Mouse (Mus musculus) heart, embryonic 10.5 days (tissue): Measurements from ENCODE around the gene Dync2li1. TPM values are rescaled to one million over a fixed set of nuclear protein-coding genes. Genes with fewer than 3 reads are reported as not detected.
A peak's percentile ranks its signal among the peaks of the same experiment; 100 is the strongest.

Source experiments
- DNase-seq: peaks from one replicate; pipeline ENCODE4 v3.0.0-alpha.2; 2017; ENCODE audit warnings: low spot score
- H3K27ac ChIP-seq: fragments of 300-500 bp; sonication (generic); 2 replicates; pipeline ENCODE4 v1.5.1; 2016; ENCODE audit warnings: mild to moderate bottlenecking
- H3K27me3 ChIP-seq: fragments of 300-500 bp; sonication (generic); 2 replicates; pipeline ENCODE4 v1.6.1; 2016; ENCODE audit warnings: mild to moderate bottlenecking; ENCODE audit not compliant: poor library complexity, insufficient read depth, severe bottlenecking
- H3K36me3 ChIP-seq: fragments of 300-500 bp; sonication (generic); 2 replicates; pipeline ENCODE4 v1.6.1; 2016; ENCODE audit warnings: mild to moderate bottlenecking, moderate library complexity
- H3K4me1 ChIP-seq: fragments of 300-500 bp; sonication (generic); 2 replicates; pipeline ENCODE4 v1.6.1; 2016; ENCODE audit warnings: mild to moderate bottlenecking
- H3K4me3 ChIP-seq: fragments of 300-500 bp; sonication (generic); 2 replicates; pipeline ENCODE4 v1.5.1; 2016; ENCODE audit warnings: mild to moderate bottlenecking, moderate library complexity
- H3K9me3 ChIP-seq: fragments of 300-500 bp; sonication (generic); 2 replicates; pipeline ENCODE4 v1.6.1; 2016; ENCODE audit warnings: mild to moderate bottlenecking, moderate library complexity
- WGBS: fragments of 180-500 bp; shearing (Covaris S2); methylation state at CpG from one replicate; pipeline ENCODE4 v1.1.7; 2016; 5-methylcytosine and 5-hydroxymethylcytosine counted together
- polyA plus RNA-seq: library from polyadenylated mRNA; unstranded; fragments of >200 nt; fragmentation: Nextera tagmentation; extraction: Ambion mirVana; gene quantifications from 2 replicates; pipeline ENCODE4 v1.2.1, GENCODE M21; 2016

Dync2li1 gene
- polyA plus RNA-seq, 1 experiment from 2014 or later: 17.2 TPM

- no peaks in the 10 kb centered on the region for H3K9me3 ChIP-seq
- H3K36me3 ChIP-seq: no peaks in the 10 kb centered on the region
- WGBS: 77% methylated on average over 19 of the region's 19 CpGs
- DNase-seq: no peak
- H3K4me3 ChIP-seq: no peak overlapping the region
- no peaks in the 10 kb centered on the region for H3K27me3 ChIP-seq
- H3K4me1 ChIP-seq: peaks cover 10% of the 10 kb centered on the region; the same call in 1 of the 2 replicates
- H3K27ac ChIP-seq: no peak overlapping the region
These were observed 30.5 kb downstream of the Dync2li1 start for GRCm38 (mm10) chr17:84656653-84657421.

- H3K36me3 ChIP-seq: no peaks in the 10 kb centered on the region
These were observed 31.1 kb downstream of the Dync2li1 start for GRCm38 (mm10) chr17:84657422-84657732.

DNA sequence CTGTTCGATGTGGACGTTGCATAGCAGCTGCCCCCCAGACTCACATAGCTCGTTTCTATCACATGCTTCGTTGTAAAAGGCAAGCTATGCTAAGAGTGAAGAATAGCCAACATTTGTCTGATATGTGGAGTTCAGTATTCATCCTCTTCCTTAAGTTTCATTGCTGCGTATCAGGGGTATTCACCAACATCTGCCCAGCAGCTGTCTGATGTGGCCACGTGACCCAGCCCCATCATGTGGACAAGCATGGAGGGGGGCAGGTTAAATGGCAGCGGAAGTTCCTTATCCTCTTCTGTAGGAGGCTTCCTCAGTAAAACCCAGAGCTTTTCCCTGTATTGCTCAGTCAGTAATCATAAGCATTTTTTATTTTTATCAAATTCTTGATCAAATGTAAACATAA is 31.5 kb downstream of the Dync2li1 start:
- no peak for DNase-seq
- no peak overlapping the region for H3K27ac ChIP-seq
- H3K9me3 ChIP-seq: no peaks in the 10 kb centered on the region
- peaks cover 10% of the 10 kb centered on the region; the same call in 1 of the 2 replicates for H3K4me1 ChIP-seq
- WGBS: 76% methylated on average over 7 of the region's 7 CpGs
- no peaks in the 10 kb centered on the region for H3K36me3 ChIP-seq
- no peak overlapping the region for H3K4me3 ChIP-seq
- no peaks in the 10 kb centered on the region for H3K27me3 ChIP-seq

More at GRCm38 (mm10) chr17:84657422-84657732, 31.1 kb downstream of the Dync2li1 start:
- H3K9me3 ChIP-seq: no peaks in the 10 kb centered on the region
- no peak for DNase-seq
- H3K27ac ChIP-seq: no peak overlapping the region
- H3K4me1 ChIP-seq: peaks cover 10% of the 10 kb centered on the region; the same call in 1 of the 2 replicates
- H3K4me3 ChIP-seq: no peak overlapping the region
- WGBS: 86% methylated on average over 3 of the region's 3 CpGs
- H3K27me3 ChIP-seq: no peaks in the 10 kb centered on the region

GRCm38 (mm10) chr17:84658195-84658594 is 31.9 kb downstream of the Dync2li1 start:
- DNase-seq: no peak
- H3K36me3 ChIP-seq: no peaks in the 10 kb centered on the region
- H3K4me3 ChIP-seq: no peak overlapping the region
- no peaks in the 10 kb centered on the region for H3K9me3 ChIP-seq
- peaks cover 10% of the 10 kb centered on the region; the same call in 1 of the 2 replicates for H3K4me1 ChIP-seq
- 44% methylated on average over 5 of the region's 5 CpGs for WGBS
- H3K27ac ChIP-seq: no peak overlapping the region
- no peaks in the 10 kb centered on the region for H3K27me3 ChIP-seq

GRCm38 (mm10) chr17:84658951-84659350 is 32.7 kb downstream of the Dync2li1 start:
- no peak overlapping the region for H3K27ac ChIP-seq
- no peaks in the 10 kb centered on the region for H3K36me3 ChIP-seq
- 79% methylated on average over 8 of the region's 8 CpGs for WGBS

GRCm38 (mm10) chr17:84665053-84665452 is 38.8 kb downstream of the Dync2li1 start:
- DNase-seq: no peak
- Histone ChIP-seq H3K27me3 (peaks cover 4% of the 10 kb centered on the region; the same call in 1 of the 2 replicates), H3K27ac (no peak overlapping the region), H3K4me3 (no peak overlapping the region), H3K9me3 (no peaks in the 10 kb centered on the region), H3K36me3 (no peaks in the 10 kb centered on the region), H3K4me1 (peaks cover 19% of the 10 kb centered on the region)
- WGBS: 45% methylated on average over 10 of the region's 10 CpGs

More at GRCm38 (mm10) chr17:84658951-84659350, 32.7 kb downstream of the Dync2li1 start:
- H3K4me3 ChIP-seq: no peak overlapping the region
- H3K27me3 ChIP-seq: no peaks in the 10 kb centered on the region
- H3K9me3 ChIP-seq: no peaks in the 10 kb centered on the region
- H3K4me1 ChIP-seq: peaks cover 10% of the 10 kb centered on the region; the same call in 1 of the 2 replicates
- DNase-seq: no peak

DNA sequence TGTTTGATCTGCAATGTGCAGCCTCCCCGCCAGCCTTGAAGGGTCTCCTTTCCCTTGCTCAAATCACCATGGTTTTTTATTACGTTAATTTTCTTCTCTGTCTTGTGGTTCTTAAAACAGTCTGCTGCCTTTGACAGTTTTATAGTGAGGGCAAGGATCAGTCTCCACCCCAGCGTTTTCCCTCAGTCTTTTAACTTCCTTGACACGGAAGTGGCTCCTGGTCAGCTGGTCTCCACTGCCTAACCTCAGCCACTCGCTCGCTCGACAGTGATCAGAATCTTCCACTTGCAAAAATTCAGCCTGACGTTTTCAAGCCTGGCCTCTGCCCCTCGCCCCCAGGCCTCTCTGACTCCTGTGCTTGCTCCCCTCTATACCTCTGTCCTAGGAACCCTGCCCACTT is 39.4 kb downstream of the Dync2li1 start:
- WGBS: 29% methylated on average over 9 of the region's 9 CpGs
- Histone ChIP-seq H3K4me1 (peaks cover 19% of the 10 kb centered on the region), H3K4me3 (no peak overlapping the region), H3K9me3 (no peaks in the 10 kb centered on the region), H3K36me3 (no peaks in the 10 kb centered on the region), H3K27me3 (peaks cover 4% of the 10 kb centered on the region; the same call in 1 of the 2 replicates), H3K27ac (no peak overlapping the region; the same call in 1 of the 2 replicates)
- DNase-seq: no peak

GRCm38 (mm10) chr17:84667848-84668247 is 41.6 kb downstream of the Dync2li1 start:
- H3K36me3 ChIP-seq: no peaks in the 10 kb centered on the region
- no peaks in the 10 kb centered on the region for H3K9me3 ChIP-seq
- WGBS: 83% methylated on average over 3 of the region's 3 CpGs
- H3K27ac ChIP-seq: no peak overlapping the region
- H3K4me1 ChIP-seq: peaks cover 19% of the 10 kb centered on the region
- no peak for DNase-seq
- peaks cover 4% of the 10 kb centered on the region; the same call in 1 of the 2 replicates for H3K27me3 ChIP-seq
- no peak overlapping the region for H3K4me3 ChIP-seq

- no peak overlapping the region for H3K27ac ChIP-seq
- H3K4me3 ChIP-seq: no peak overlapping the region
- H3K27me3 ChIP-seq: peaks cover 11% of the 10 kb centered on the region
- H3K36me3 ChIP-seq: no peaks in the 10 kb centered on the region
- DNase-seq: no peak
- no peaks in the 10 kb centered on the region for H3K9me3 ChIP-seq
- 75% methylated on average over 16 of the region's 16 CpGs for WGBS
- peaks cover 11% of the 10 kb centered on the region for H3K4me1 ChIP-seq
These were observed 46.4 kb downstream of the Dync2li1 start for GRCm38 (mm10) chr17:84672376-84673369.

DNA sequence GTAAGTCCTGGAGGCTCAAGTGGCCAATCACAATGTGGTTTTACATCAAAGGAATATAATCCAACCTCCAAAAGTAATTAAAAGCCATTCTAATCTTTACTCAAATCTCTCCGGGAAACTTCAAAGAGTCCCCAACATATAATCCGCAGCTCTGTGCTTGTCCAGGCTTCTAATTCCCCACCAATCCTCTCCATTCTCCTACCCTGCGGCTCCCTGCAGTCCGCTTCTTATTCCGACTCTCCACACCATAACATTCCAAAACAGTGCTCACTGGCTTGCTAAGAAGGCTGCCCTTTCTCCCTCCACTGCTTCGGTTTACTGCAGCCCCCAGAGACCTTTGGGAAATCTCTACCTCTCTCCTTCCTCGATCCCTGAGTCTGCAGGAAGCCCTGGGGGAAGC is 47.8 kb downstream of the Dync2li1 start:
- H3K36me3 ChIP-seq: no peaks in the 10 kb centered on the region
- H3K4me3 ChIP-seq: no peak overlapping the region
- DNase-seq: no peak
- no peak overlapping the region for H3K27ac ChIP-seq
- peaks cover 8% of the 10 kb centered on the region for H3K4me1 ChIP-seq
- no peaks in the 10 kb centered on the region for H3K9me3 ChIP-seq
- peaks cover 7% of the 10 kb centered on the region for H3K27me3 ChIP-seq
- 51% methylated on average over 7 of the region's 7 CpGs for WGBS

DNA sequence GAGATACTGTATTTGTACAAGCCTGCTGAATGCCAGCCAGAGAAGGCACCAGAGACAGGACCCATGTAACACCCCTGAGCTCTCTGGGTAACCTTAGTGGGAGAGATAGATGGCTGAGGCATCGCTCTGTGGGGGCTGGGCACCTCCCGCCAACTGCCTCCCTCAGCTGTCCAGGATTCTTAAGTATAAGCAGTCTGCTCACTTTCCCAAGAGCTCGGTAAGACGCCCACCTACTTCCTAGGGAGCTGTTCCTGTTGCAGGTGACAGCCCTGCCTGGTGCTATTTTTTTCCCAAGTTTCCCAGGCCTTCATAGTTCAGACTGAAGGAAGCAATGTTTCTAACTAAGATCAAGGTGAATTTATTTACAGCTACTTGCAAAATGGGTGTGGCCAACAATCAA is 48.9 kb downstream of the Dync2li1 start:
- Histone ChIP-seq H3K4me1 (peaks cover 8% of the 10 kb centered on the region), H3K4me3 (no peak overlapping the region; the same call in 1 of the 2 replicates), H3K9me3 (no peaks in the 10 kb centered on the region), H3K27ac (no peak overlapping the region), H3K27me3 (peaks cover 7% of the 10 kb centered on the region), H3K36me3 (no peaks in the 10 kb centered on the region)
- WGBS: 54% methylated on average over 4 of the region's 4 CpGs
- DNase-seq: no peak

GRCm38 (mm10) chr17:84675951-84676366 is 49.7 kb downstream of the Dync2li1 start, which contains the start of gene Abcg8:
Abcg8 (plus strand) TSS chr17:84676302.
- WGBS: 2% methylated on average over 24 of the region's 24 CpGs
- peak within 1 kb of the TSS; percentile 60 for H3K4me3 ChIP-seq
- peak within 1 kb of the TSS; percentile 30 for H3K27ac ChIP-seq
- H3K27me3 ChIP-seq: peaks cover 7% of the 10 kb centered on the region
- peaks cover 8% of the 10 kb centered on the region for H3K4me1 ChIP-seq
- H3K9me3 ChIP-seq: no peaks in the 10 kb centered on the region
- no peaks in the 10 kb centered on the region for H3K36me3 ChIP-seq
- peak; percentile 78 for DNase-seq
